Mouse (Mus musculus) urinary bladder, postnatal 10 days (tissue): ENCODE measurements around the gene Rplp2.
"Not testable (repeated sequence)": the region's sequence is repeated elsewhere in the genome, so short reads cannot be mapped to it uniquely, and the experiment has no call there.

Experiments
- DNase-seq: peaks from one replicate; pipeline ENCODE4 v3.0.0; 2022; ENCODE audit warnings: low spot score

The Rplp2 gene

GRCm38 (mm10) chr7:141431434-141432185 lies 15.6 kb upstream of the Rplp2 start:
- no peak for DNase-seq

- no peak for DNase-seq
Observed at GRCm38 (mm10) chr7:141432186-141432611, 15.0 kb upstream of the Rplp2 start.

GRCm38 (mm10) chr7:141432741-141433516 lies 14.2 kb upstream of the Rplp2 start:
- DNase-seq, result no peak

- no peak for DNase-seq
Observed at GRCm38 (mm10) chr7:141433517-141434400, 13.4 kb upstream of the Rplp2 start.

- DNase-seq, result no peak
Observed at GRCm38 (mm10) chr7:141434464-141434863, 12.7 kb upstream of the Rplp2 start.

- no peak for DNase-seq
Observed at GRCm38 (mm10) chr7:141435129-141435855, 11.9 kb upstream of the Rplp2 start.

- DNase-seq, result no peak
Observed at GRCm38 (mm10) chr7:141435856-141436522, 11.2 kb upstream of the Rplp2 start.

GRCm38 (mm10) chr7:141436523-141436892 lies 10.7 kb upstream of the Rplp2 start:
- no peak for DNase-seq

GRCm38 (mm10) chr7:141437178-141438120 lies 9.7 kb upstream of the Rplp2 start, which contains the start of gene Slc25a22:
Gene Slc25a22, minus strand, starts transcription at chr7:141437892.
- no peak for DNase-seq

- no peak for DNase-seq
Observed at GRCm38 (mm10) chr7:141438201-141438968, 8.8 kb upstream of the Rplp2 start.

- no peak for DNase-seq
Observed at GRCm38 (mm10) chr7:141439140-141439679, 8.0 kb upstream of the Rplp2 start.

GRCm38 (mm10) chr7:141439811-141440210 lies 7.4 kb upstream of the Rplp2 start:
- DNase-seq, result no peak

- no peak for DNase-seq
Observed at GRCm38 (mm10) chr7:141440613-141441012, 6.6 kb upstream of the Rplp2 start.

- DNase-seq, result no peak
Observed at GRCm38 (mm10) chr7:141441460-141441859, 5.7 kb upstream of the Rplp2 start.

GRCm38 (mm10) chr7:141442199-141442598 lies 5.0 kb upstream of the Rplp2 start:
- no peak for DNase-seq

- DNase-seq, result no peak
Observed at GRCm38 (mm10) chr7:141443081-141443821, 3.9 kb upstream of the Rplp2 start.

- DNase-seq, result no peak
Observed at GRCm38 (mm10) chr7:141443828-141444237, 3.3 kb upstream of the Rplp2 start, which contains the start of gene Pidd1. Gene Pidd1, minus strand, starts transcription at chr7:141444025.

GRCm38 (mm10) chr7:141446374-141446773 lies 796 bp upstream of the Rplp2 start:
- not testable (repeated sequence) for DNase-seq
